Mouse (Mus musculus): ENCODE data around the gene Gns. TPM values are rescaled to one million over a fixed set of nuclear protein-coding genes. Genes with fewer than 3 reads are reported as not detected.

Gns gene
- 146 and 149 TPM in 2 replicates for polyA plus RNA-seq (2012; rRNA removed)

DNA sequence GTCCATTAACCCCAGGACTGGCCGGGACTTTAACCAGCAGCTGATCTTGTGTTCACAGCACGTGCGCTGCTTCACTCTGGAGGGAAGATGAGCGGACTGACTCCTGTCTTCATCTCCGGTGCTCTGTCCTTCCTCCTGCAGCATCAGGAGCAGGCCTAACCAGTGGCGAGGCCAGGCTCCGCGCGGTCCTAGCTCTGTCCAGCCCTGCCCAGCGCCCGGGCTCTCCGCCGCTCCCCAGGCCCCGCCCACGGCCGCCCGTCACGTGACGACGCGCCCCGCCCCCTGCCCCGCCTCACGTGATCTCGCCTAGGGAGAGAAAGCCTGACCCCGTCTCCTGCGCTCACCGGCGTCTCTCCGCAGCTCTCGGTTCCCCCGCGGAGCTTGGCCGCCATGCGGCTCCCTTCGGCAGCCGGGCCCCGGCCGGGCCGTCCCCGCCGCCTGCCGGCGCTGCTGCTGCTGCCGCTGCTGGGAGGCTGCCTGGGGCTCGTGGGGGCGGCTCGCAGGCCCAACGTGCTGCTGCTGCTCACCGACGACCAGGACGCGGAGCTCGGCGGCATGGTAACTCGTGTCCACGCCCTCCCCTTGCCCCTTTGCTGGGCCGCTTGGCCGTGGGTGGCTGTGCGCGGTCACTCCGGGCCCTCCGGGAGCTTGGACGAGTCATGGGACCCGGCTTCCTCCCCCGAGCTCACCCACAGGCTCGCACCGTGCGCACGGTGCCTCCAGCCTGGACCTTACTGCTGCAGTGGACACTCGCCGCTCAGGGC lies at the start of gene Gns:
TSS of gene Gns (plus strand) at position 290 of the 764 bp plus-strand sequence.

DNA sequence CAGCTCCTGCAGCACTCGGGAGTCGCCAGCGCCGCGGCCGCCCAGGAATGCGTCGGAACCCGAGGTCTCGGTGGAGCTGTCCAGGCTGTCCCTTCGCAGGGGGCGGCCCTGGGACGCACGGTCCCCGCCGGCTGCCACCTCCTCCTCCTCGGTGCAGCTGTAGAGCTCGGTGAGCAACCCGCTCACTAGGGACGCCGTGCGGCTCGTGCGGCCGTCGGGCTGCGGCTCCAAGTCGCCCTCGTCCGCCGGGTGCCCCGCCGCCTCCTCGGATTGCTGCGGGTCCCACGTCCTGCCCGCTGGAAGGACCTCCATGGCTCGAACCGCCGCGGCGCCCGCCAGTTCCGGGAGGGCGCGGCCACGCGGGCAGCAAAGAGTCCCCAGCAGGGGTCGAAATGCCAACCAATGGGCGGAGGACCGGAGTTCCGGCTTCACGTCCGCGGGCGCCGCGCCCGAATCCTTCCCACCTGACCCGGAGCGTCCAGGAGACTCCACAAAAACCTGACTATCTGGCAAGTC lies 13.8 kb upstream of the Gns start, which contains the start of gene Tbc1d30:
TSS of gene Tbc1d30 (minus strand) at position 213 of the 516 bp plus-strand sequence.

Other genes with a start within 250 kb of the Gns start
- gene Tbc1d30, start 13.8 kb upstream of the Gns start, polyA plus RNA-seq (2012; rRNA removed), result 5.7 and 7.6 TPM in 2 replicates
- 43.8 and 58.9 TPM in 2 replicates for gene Rassf3, start 111.3 kb downstream of the Gns start, polyA plus RNA-seq (2012; rRNA removed)
- 7.7 and 7.8 TPM in 2 replicates for gene Tbk1, start 221.7 kb downstream of the Gns start, polyA plus RNA-seq (2012; rRNA removed)